Mouse (Mus musculus) adrenal gland, postnatal 4 days (tissue): ENCODE results near the gene Mlxip. TPM values are rescaled to one million over a fixed set of nuclear protein-coding genes. Genes with fewer than 3 reads are reported as not detected.

Experiments used
- DNase-seq, 2 experiments: peaks; one replicate each; pipeline ENCODE4 v3.0.0; 2021 to 2022; ENCODE audit warnings: low spot score in 2 of 2, mixed read lengths in 2 of 2
- total RNA-seq, 2 experiments: library from RNA; stranded (reverse); gene quantifications; 2 replicates each; pipeline ENCODE4 v1.2.3; 2021

Gene Mlxip
- total RNA-seq, 2 experiments from 2014 or later: 30.2 to 35.1 TPM

DNA sequence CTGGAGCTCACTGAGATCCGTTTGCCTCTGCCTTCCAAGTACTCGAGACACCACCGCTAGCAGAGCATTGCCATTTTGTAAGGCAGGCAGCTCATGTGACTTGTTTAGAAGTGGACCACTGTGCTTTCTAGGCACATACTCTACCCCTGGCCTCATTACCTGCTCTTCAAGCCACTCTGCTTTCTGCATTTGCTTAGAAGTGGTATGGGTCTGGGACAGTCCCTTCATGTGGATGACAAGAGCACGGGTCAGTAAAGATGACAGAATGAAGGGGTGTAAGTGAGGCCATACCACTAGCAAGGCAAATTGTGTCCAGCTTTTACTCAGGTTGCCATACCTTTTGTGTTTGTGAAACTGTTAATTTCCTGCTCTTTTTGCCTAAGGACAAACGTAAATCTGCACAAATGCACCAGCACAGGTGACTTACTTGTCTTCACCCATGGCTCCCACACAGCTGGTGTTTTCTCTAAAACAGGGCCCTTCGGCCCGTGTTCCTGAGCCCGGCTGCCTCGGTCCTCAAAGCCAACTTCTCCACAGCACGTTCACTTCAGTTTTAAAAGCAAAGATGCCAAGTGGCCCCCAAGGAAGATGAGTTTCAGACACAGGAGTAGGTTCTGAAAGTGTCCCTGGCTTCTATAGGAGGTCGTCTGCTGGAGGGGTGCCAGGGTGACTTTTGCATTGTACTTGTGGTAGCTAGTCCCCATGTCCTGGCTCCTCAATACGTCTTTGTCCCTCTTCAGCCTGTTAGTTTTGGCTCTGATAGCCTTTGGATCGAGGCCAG is 37.1 kb downstream of the Mlxip start:
- DNase-seq: peak; percentile 9 to 53

DNA sequence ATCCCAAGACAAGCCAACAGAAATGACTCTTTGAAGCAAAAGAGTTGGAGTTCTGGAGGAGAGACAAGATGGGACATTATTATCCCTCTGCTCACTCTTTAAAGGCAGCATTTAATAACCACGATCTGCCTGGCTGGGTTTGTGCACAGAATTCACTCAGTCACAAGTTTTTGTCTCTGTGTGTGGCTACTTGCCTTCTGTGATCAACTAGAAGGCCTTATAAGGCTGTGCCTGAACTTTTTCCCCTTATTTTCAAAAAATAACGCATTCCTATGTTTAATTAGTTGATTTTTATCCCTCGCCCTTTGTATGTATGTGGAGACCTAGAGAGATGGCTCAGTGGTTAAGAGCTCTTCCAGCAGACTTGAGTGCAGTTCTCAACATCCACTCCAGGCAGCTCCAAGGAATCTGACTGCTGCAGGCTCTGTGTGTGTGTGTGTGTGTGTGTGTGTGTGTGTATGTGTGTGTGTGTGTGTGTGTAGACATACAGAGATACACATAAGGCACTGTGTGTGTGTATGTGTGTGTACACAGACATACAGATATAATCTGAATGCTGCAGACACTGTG is 37.8 kb downstream of the Mlxip start:
- no peak for DNase-seq

DNA sequence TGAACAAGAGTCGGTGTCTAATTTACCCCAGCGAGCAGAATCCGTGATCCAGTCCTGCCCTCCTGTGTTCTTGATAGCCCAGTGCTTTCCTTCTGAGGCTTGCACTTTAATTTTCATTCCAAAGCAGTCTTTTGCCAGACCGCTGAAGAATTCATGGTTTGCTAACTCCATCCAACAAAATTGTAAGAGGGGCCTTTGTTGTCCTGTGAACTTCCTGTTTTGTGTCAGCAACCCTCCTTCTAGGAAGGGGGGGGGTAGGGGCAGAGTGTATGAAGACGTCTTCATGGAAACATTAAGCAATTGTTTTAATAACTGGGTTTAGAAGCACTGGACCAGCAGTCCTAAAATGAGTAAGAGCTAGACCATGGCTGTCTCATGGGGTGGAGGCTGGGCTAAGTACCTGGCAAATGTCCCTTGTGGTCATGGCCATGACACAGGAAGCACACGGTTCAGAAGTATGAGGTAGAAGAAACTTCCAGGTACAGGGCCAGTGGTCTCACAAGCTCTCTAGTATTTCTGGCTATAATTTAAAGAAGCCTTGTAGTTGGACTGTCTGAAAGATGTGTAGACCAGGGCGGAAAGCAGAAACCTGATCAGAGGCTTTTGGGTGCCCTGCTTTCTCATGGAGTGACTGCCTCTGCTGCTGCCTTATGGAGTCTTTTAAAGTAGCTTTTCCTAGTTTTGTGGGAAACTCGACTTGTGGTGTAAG is 41.6 kb downstream of the Mlxip start:
- DNase-seq: no peak

DNA sequence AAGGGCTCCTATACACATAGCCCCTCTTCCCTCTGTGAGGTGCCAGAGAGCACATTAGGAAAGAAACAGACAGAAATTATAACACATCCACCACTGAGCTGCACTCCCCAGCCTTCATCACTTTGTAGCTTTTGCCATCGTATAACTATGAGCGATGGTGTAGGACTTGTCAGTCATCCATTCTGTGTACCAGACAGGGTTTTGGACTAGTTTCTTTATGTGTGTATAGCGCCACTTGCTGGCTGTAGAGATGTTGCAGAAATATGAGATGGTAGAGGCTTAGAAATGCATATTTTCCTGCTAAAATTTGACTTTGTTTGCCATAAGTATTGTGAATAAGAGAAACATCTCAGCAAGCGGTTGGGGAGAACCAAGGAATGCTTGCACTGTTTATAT is 42.2 kb downstream of the Mlxip start:
- DNase-seq: peak in 1 of 2 experiments; percentile 16

DNA sequence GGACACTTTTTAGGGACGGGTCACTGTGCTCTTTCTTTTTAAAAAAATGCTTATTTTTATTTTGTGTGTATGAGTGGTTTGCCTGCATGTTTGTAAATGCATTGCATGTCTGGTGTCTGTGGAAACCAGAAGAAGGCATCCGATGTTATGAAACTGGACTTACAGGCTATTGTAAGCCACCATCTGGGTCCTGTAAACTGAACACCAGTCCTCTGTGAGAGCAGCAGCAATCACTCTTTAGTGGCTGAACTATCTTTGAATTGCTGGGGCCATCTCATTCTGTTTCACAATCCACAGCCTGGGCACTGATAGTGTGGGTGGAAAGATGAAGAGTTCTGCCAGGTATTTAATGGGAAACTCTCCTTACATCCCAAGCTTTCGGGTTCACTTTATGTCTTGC is 43.8 kb downstream of the Mlxip start:
- DNase-seq: no peak

DNA sequence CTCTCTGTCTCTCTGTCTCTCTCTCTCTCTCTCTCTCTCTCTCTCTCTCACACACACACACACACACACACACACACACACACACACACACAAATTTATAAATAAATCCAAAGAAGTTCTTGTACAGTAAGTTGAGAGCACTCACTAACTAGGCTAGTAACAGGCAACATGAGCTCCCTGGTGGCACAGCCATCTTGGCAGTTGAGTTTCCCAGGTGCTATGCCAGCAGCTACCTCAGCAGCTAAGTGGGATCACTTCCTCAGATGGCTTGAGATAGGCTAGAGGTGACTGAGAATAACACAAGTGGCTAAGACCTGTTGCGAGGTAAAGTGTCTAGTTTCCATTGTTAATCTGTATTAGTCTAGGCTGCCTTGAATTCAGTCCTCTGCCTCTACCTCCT is 44.7 kb downstream of the Mlxip start:
- no peak for DNase-seq

DNA sequence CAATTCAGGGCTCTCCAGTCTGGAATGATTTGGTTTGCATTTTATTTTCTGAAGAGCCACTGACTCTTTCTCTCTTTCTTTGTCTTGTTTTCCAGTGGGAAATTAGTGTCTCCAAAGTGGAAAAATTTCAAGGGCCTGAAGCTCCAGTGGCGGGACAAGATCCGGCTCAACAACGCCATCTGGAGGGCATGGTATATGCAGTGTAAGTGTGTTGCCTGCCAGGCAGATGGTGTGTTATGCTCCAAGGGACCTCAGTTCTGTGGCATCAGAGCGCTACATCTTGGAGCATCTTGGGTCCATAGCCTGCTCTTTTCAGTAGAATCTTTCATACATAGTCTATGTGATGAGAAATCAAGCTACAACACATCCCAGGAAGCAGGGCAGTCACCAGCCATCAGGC is 45.3 kb downstream of the Mlxip start:
- DNase-seq: no peak

DNA sequence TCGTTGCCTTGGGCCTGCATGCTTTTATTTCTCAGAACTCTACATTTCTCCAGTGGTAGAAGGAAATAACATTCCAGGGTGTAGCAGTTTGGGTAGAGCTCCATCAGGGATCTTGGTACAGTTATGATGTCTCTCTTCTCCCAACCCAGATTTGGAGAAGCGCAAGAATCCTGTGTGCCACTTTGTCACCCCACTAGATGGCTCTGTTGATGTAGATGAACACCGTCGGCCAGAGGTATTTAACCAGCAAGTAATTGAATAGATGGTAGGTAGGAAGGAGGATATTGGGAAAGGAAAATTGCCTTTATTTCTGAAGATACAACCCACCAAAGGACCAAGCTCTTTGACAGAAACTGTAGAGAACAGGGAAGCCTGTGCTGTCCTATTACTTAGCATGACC is 46.1 kb downstream of the Mlxip start:
- no peak for DNase-seq

DNA sequence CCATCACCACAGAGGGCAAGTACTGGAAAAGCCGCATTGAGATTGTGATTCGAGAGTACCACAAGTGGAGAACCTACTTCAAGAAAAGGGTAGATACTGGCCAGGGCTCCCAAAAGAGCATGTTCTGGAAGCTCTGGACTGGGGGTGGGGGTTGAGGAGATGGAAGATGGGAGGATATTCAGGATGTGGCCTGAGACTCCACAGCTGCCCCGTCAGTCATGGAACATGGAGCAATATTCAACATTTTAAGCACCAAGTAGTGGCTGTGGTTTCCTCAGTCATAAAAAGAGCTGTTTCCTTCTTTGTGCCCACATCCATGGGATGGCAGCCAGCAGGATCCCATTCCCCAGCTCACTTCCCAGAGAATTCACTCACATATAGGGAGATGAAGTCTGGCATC is 47.7 kb downstream of the Mlxip start:
- no peak for DNase-seq

DNA sequence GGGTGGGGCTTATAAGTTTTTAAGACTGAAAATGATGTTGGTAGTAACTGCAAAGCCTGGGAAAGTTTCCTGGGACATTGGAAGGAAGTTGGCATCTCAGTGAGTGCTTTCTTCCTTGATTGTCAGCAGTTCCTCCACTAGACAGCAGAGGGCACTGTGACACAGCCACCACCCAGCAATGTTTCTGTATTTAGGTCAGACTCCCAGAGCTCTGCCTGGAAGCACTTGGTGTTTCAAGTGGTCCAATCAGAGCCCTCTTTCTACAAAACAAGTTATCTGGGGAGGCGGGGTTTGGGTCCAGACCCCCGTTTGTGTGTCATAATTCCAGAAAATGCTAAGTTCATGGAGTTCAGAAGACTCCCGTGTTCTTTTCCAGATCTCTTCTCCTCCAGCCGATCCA is 49.5 kb downstream of the Mlxip start:
- peak; percentile 34 to 37 for DNase-seq

DNA sequence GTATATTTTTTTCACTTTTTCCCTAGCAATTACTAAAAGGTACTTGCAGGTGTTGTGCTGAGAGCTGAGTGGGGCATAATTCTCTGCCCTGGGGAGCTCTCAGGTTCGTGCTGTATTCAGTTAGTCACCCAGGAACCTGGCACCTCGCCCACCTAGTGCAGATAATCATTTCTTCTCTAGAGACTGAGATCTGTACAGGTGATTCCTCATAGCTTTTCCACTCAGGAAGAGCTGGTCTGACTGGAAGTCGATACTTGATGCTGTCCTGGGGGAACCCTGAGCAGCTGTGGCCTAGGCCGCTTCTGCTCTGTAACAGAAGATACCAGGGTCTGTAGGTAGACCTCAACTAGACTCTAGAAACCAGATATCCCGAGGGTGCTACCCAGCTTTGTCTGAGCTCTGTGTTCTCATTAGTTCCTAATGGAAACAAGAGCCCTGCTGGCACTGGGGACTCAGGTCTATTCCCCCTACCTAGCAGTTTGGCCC is 50.3 kb downstream of the Mlxip start:
- DNase-seq: no peak

DNA sequence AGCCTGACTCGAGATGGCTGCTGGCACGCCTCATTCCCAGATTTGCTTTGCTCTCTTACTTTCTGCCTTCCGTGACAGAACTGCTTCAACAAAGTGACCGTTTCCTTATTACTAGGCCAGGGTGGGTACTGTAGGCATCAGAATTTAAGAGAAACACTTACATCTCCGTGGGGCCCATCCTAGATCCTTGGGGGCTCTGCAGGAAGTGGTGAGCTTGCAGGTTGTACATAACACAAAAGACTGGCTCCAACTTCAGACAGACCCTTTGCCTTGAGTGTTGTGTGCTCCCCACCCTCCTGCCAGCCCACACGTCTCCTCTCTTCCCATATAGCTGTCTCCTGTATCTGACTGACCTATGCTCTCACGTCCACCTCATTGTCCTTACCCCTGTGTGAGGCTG is 57.3 kb downstream of the Mlxip start:
- no peak for DNase-seq

DNA sequence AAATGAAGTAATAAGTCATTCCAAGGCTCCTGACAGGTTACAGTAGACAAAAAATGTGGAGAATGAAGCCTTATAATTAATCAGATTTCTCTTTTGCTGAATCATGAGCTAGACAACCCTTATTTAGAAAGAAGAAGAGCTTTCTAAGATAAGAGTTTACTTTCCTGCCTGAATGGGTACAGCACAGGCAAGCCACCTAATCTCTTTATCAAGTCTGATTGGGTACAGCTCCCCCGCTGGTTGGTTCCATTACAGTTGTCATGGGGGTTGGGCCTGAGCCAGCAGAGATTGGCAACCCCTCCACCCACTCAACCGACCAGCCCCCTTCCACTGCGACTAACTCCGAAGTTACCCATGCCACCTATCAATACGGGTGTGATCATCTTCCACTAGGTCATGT is 66.8 kb downstream of the Mlxip start:
- no peak for DNase-seq

DNA sequence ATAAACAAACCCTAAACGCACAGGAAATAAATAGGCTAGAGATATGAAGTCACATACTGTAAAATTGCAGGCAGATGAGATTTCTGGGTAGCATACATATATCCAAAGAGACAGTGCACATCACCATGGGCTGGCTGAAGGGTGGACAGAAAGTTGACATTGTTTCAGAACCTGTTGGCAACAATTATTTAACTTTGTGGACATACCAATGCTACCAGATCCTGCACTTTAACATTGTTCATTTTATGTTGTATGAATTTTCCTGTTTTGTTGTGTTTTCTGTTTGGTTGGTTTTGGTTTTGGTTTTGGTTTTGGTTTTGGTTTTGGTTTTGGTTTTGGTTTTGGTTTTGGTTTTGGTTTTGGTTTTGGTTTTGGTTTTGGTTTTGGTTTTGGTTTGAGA is 70.0 kb downstream of the Mlxip start:
- no peak for DNase-seq

DNA sequence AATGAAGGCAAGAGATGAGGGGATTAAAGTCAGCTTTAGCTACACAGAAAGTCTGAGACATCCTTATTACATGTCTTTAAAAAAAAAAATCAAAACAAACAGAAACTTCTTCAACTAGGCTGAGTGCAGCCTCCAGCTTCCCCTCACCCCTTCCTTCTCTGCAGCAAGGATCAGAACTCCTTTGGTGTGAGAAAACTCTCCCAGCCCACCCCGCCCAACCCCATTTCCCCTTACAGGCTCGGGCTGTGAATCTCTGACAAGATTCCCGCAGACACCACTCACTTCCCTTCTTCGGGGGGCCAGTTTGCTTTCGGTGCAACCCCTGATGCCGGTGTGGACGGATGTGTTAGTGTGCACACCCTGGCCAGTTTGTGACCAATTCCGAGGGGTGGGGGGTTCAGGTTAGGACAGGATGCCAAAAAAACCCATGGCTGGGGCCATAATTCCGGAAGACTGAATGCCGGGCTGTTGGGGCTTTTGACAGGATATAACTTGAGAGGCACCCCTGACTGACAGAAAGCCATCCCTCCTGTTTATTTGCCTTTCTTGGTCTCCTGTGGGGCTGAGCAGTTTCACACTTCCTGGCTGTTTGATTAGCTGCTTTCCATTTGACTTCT is 76.3 kb downstream of the Mlxip start:
- no peak for DNase-seq

DNA sequence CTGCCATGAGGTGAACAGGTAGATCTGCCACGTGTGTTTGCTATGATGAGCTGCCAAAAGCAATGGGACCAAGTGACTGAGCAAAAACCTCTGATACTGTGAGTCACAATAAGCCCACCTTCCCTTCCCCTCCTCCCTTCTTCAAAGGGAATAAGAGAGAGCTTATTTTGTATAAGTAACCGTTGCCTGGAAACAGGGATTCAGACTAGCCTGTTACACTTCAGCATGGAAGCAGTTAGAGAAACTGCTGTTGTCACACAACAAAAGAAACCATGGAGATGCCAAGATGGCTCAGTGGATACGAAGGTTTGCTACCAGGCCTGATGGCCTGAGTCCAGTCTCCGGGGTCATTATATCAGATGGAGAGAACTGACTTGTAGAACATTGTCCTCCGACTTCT is 79.2 kb downstream of the Mlxip start:
- DNase-seq: no peak

DNA sequence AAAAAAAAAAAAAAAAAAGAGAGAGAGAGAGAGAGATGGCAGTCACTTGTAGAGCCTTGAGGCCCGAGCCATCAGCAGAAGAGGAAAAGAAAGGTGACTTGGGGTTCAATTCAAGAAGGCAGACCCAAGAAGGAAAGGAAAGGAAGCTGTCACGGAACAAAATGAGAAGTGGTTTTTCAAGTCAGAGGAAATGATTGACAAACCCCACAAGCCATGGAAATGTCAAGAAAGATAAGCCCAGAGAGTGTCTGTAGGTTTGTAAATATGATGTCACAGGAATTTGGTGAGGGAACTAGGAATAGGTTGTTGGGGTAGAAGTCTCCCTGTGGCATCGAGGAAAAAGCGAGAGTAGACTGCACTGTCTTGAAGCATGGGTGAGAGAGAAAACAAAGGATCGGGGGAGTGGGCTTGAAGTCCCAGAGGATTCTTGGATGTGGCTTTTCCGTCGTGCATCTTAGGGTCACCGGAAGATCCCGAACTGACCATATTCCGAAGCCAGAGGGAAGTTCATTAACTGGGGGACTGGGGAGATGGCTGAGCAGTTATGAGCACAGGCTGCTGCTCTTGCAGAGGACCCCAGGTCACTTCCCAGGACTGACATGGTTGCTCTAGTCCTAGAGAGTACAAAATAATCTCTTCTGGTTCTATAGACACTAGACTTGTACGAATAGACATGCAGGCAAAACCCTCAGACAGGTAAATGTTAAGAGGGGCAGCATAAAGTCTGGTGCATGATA is 93.2 kb downstream of the Mlxip start:
- no peak for DNase-seq

DNA sequence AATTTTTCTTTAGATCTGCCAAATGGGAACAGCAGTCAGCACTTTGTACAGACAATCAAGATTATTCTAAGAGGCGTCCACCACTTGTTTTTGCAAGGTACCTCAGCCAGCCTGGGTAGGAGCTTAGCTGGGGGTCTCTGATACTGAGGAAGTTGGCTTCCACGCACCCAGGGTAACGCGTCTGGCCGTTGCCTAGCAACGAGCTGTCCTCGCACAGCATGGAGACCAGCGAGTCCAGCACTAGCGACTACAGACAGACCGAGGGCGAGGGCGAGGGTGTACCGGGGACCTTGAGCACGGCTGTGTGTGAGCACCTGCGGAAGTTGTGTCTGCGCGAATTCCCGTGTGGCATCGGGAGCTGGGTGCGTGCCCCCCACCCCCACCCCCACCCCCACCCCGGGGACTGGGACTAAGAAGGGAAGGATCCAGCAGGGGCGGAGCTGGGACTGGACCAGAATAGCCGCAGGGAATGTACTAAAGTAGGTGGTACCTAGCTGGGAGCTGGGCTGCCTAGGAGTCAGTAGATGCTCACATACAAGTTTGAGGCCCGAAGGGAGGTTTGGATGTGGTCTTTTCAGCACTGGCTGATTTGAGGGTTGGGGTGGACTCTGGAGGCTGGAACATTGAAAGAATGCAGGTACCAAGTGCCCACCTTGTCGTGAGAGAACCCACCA is 94.7 kb downstream of the Mlxip start, which contains the start of the genes Lrrc43 and Il31:
Gene Lrrc43 (plus strand): TSS at position 194 of the 674 bp plus-strand sequence.
Gene Il31 (minus strand): TSS at position 378 of the 674 bp plus-strand sequence.
- DNase-seq: no peak

DNA sequence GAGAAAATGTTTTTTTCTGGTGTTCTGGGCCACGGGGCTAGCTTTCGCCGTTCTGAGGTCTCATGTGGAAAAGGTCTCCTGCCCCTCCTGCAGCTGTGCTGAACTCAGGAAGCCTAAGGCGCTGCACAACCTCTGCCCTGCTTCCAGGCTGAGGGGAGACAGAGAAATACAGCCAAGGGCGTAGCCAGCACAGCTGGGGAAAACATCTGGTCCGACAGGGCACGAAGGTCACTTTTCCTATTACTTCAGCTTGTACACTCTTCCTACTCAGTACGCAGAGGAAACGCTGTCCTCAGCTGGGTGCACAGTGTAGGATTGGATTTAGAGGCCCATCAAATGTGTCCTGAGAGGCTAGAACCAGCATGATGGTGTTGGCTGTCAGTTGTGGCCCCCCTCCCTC is 95.3 kb downstream of the Mlxip start:
- DNase-seq: no peak

DNA sequence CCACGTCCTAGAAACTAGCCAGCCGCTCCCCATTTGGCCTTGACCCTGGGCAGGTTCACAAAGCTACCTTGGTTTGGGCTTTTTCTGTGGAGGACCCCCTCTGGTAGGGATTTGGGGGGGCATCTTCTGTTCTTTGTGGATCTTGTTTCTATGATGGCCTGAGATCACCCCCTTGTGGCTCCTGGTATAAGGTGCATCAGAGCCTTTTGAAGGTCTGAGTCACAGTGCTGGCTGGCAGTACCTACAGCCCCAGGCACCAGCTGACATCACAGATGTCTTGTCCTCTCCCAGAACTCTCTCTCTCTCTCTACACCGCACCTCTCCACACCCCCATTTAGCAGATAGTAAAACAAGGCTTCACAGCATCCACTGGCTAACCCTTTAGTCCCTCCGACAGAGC is 105.1 kb downstream of the Mlxip start:
- DNase-seq: no peak
